Mouse (Mus musculus): ENCODE data around the gene 1700123K08Rik. TPM values are rescaled to one million over a fixed set of nuclear protein-coding genes. Genes with fewer than 3 reads are reported as not detected.

1700123K08Rik gene
- not detected for total RNA-seq (2023)

GRCm38 (mm10) chr5:138564612-138565011 lies at the start of gene 1700123K08Rik:
TSS of gene 1700123K08Rik (minus strand) at chr5:138564712.

Other genes starting within 250 kb of the 1700123K08Rik start
- 1 to 10 TPM; 3.6 to 6.8 TPM for gene Pvrig, start 222.8 kb downstream of the 1700123K08Rik start, total RNA-seq (2023)
- gene Zfp157, start 123.2 kb downstream of the 1700123K08Rik start, total RNA-seq (2023): 10 to 100 TPM; 21.2 to 21.7 TPM
- 10 to 100 TPM; 45.6 to 51.4 TPM for gene Zfp68, start 55.0 kb upstream of the 1700123K08Rik start, total RNA-seq (2023)
- 1 to 10 TPM; 7.7 to 8.4 TPM for gene A430033K04Rik, start 58.1 kb upstream of the 1700123K08Rik start, total RNA-seq (2023)
- gene Fam20c, start 189.8 kb upstream of the 1700123K08Rik start, total RNA-seq (2023): under 1 TPM in 1 of 2 experiments, not detected in 1; 0.15 TPM